Mouse (Mus musculus) hindbrain, embryonic 11.5 days (tissue): ENCODE measurements around the gene Olfr17. TPM values are rescaled to one million over a fixed set of nuclear protein-coding genes. Genes with fewer than 3 reads are reported as not detected.
"Not testable (repeated sequence)": the region's sequence is repeated elsewhere in the genome, so short reads cannot be mapped to it uniquely, and the experiment has no call there.

Source experiments
- ATAC-seq: fragments of 200-750 bp; cut with Nextera tagmentation; 2 replicates; pipeline ENCODE4 v1.8.0; 2017; ENCODE audit warnings: mild to moderate bottlenecking, moderate TSS enrichment, moderate library complexity; ENCODE audit not compliant: low FRiP score
- DNase-seq: peaks from one replicate; pipeline ENCODE4 v3.0.0-alpha.2; 2015; ENCODE audit warnings: low spot score
- H3K27ac ChIP-seq: fragments of 300-500 bp; sonication (generic); 2 replicates; pipeline ENCODE4 v1.5.1; 2014; ENCODE audit warnings: mild to moderate bottlenecking, low read depth, low read length
- H3K27me3 ChIP-seq: fragments of 300-500 bp; sonication (generic); 2 replicates; pipeline ENCODE4 v1.6.1; 2014; ENCODE audit warnings: mild to moderate bottlenecking, low read length, moderate library complexity, mixed read lengths; ENCODE audit not compliant: control insufficient read depth, insufficient read depth
- H3K36me3 ChIP-seq: fragments of 300-500 bp; sonication (generic); 2 replicates; pipeline ENCODE4 v1.6.1; 2014; ENCODE audit warnings: mild to moderate bottlenecking, low read length, moderate library complexity, mixed read lengths; ENCODE audit not compliant: control insufficient read depth, insufficient read depth
- H3K4me1 ChIP-seq: fragments of 300-500 bp; sonication (generic); replicated peaks from 2 replicates; pipeline ENCODE4 v1.6.1; 2014; ENCODE audit warnings: low read length, mixed read lengths; ENCODE audit not compliant: control insufficient read depth, insufficient read depth
- H3K4me2 ChIP-seq: fragments of 300-500 bp; sonication (generic); replicated peaks from 2 replicates; pipeline ENCODE4 v1.6.1; 2014; ENCODE audit warnings: mild to moderate bottlenecking, low read depth, low read length
- H3K4me3 ChIP-seq: fragments of 300-500 bp; sonication (generic); 2 replicates; pipeline ENCODE4 v1.5.1; 2014; ENCODE audit warnings: low read depth, low read length
- H3K9ac ChIP-seq: fragments of 300-500 bp; sonication (generic); 2 replicates; pipeline ENCODE4 v1.6.1; 2014; ENCODE audit warnings: low read depth, low read length
- H3K9me3 ChIP-seq: fragments of 300-500 bp; sonication (generic); 2 replicates; pipeline ENCODE4 v1.6.1; 2016; ENCODE audit warnings: low read length; ENCODE audit not compliant: control insufficient read depth
- WGBS: fragments of 180-500 bp; shearing (Covaris S2); extraction: QIAGEN DNeasy Blood & Tissue Kit; methylation state at CpG from one replicate; pipeline ENCODE4 v1.1.7; 2014; 5-methylcytosine and 5-hydroxymethylcytosine counted together
- polyA plus RNA-seq: library from polyadenylated mRNA; unstranded; fragments of >200 nt; fragmentation: Nextera tagmentation; extraction: Ambion mirVana; gene quantifications from 2 replicates; pipeline ENCODE4 v1.2.1, GENCODE M21; 2014

The Olfr17 gene
- polyA plus RNA-seq: not detected in 2 replicates

- ATAC-seq (no peak), DNase-seq (no peak)
- H3K9ac ChIP-seq: no peak within 1 kb of the TSS
- no peaks in the 10 kb centered on the region for H3K4me1 ChIP-seq
- H3K27me3 ChIP-seq: no peaks in the 10 kb centered on the region
- H3K36me3 ChIP-seq: no peaks in the 10 kb centered on the region
- no peaks in the 10 kb centered on the region for H3K9me3 ChIP-seq
- H3K4me2 ChIP-seq: no peak within 1 kb of the TSS
- H3K4me3 ChIP-seq: no peak within 1 kb of the TSS
- 51% methylated on average over 1 of the region's 1 CpGs for WGBS
- no peak within 1 kb of the TSS for H3K27ac ChIP-seq
Observed at GRCm38 (mm10) chr7:107092920-107093319, at the start of gene Olfr17. Gene Olfr17, plus strand, starts transcription at chr7:107093220.

- ATAC-seq (no peak), DNase-seq (no peak)
- Histone ChIP-seq H3K36me3 (no peaks in the 10 kb centered on the region), H3K4me3 (no peak overlapping the region), H3K4me1 (no peaks in the 10 kb centered on the region), H3K9me3 (no peaks in the 10 kb centered on the region), H3K27ac (no peak overlapping the region), H3K4me2 (no peak overlapping the region), H3K27me3 (no peaks in the 10 kb centered on the region), H3K9ac (no peak overlapping the region)
- 92% methylated on average over 1 of the region's 1 CpGs for WGBS
Observed at GRCm38 (mm10) chr7:107044407-107044806, 48.6 kb upstream of the Olfr17 start.

- ATAC-seq (peak; percentile 51; the same call in 1 of the 2 replicates), DNase-seq (peak; percentile 76)
- H3K4me1 ChIP-seq: no peaks in the 10 kb centered on the region
- 6% methylated on average over 5 of the region's 5 CpGs for WGBS
- H3K9ac ChIP-seq: no peak overlapping the region
- no peak overlapping the region for H3K27ac ChIP-seq
- H3K4me3 ChIP-seq: no peak overlapping the region
- H3K27me3 ChIP-seq: no peaks in the 10 kb centered on the region
- no peaks in the 10 kb centered on the region for H3K9me3 ChIP-seq
- H3K4me2 ChIP-seq: no peak overlapping the region
- no peaks in the 10 kb centered on the region for H3K36me3 ChIP-seq
Observed at GRCm38 (mm10) chr7:107045833-107046232, 47.2 kb upstream of the Olfr17 start.

- ATAC-seq: no peak
- 72% methylated on average over 3 of the region's 3 CpGs for WGBS
Observed at GRCm38 (mm10) chr7:107047578-107047977, 45.4 kb upstream of the Olfr17 start.

GRCm38 (mm10) chr7:107070681-107071080, 22.3 kb upstream of the Olfr17 start, which contains the start of gene Olfr714:
Gene Olfr714, plus strand, starts transcription at chr7:107070981.
- Histone ChIP-seq H3K4me2 (no peak within 1 kb of the TSS), H3K4me1 (no peaks in the 10 kb centered on the region), H3K4me3 (no peak within 1 kb of the TSS), H3K9ac (no peak within 1 kb of the TSS), H3K27ac (no peak within 1 kb of the TSS), H3K27me3 (no peaks in the 10 kb centered on the region), H3K9me3 (no peaks in the 10 kb centered on the region), H3K36me3 (no peaks in the 10 kb centered on the region)
- WGBS: 89% methylated on average over 2 of the region's 2 CpGs
- ATAC-seq: no peak
- no peak for DNase-seq

More at GRCm38 (mm10) chr7:107047578-107047977, 45.4 kb upstream of the Olfr17 start:
- no peak overlapping the region for H3K27ac ChIP-seq
- H3K4me1 ChIP-seq: no peaks in the 10 kb centered on the region
- H3K36me3 ChIP-seq: no peaks in the 10 kb centered on the region
- no peak overlapping the region for H3K4me3 ChIP-seq
- H3K27me3 ChIP-seq: no peaks in the 10 kb centered on the region
- no peaks in the 10 kb centered on the region for H3K9me3 ChIP-seq
- DNase-seq: no peak
- no peak overlapping the region for H3K4me2 ChIP-seq
- H3K9ac ChIP-seq: no peak overlapping the region

- not testable (repeated sequence) for ATAC-seq, H3K9ac ChIP-seq, H3K4me2 ChIP-seq, H3K27me3 ChIP-seq, H3K36me3 ChIP-seq, H3K27ac ChIP-seq, DNase-seq, H3K4me3 ChIP-seq, H3K9me3 ChIP-seq, H3K4me1 ChIP-seq
- 89% methylated on average over 1 of the region's 2 CpGs for WGBS
Observed at GRCm38 (mm10) chr7:107110269-107110668, 17.2 kb downstream of the Olfr17 start, which contains the start of gene Olfr715b. Gene Olfr715b, minus strand, starts transcription at chr7:107110369.

GRCm38 (mm10) chr7:107130983-107131382, 38.0 kb downstream of the Olfr17 start, which contains the start of gene Olfr715:
Gene Olfr715, minus strand, starts transcription at chr7:107131083.
- not testable (repeated sequence) for H3K9me3 ChIP-seq, H3K27ac ChIP-seq, H3K4me3 ChIP-seq, H3K4me1 ChIP-seq, ATAC-seq, H3K36me3 ChIP-seq, H3K4me2 ChIP-seq, DNase-seq, H3K9ac ChIP-seq, H3K27me3 ChIP-seq
- WGBS: 93% methylated on average over 2 of the region's 3 CpGs

- H3K4me1 ChIP-seq, H3K4me3 ChIP-seq, H3K36me3 ChIP-seq, DNase-seq, H3K27me3 ChIP-seq, H3K4me2 ChIP-seq, H3K27ac ChIP-seq, H3K9ac ChIP-seq, ATAC-seq, H3K9me3 ChIP-seq: not testable (repeated sequence)
- WGBS: 69% methylated on average over 2 of the region's 2 CpGs
Observed at GRCm38 (mm10) chr7:107138027-107138426, 45.0 kb downstream of the Olfr17 start, which contains the start of gene Olfr716. Gene Olfr716, plus strand, starts transcription at chr7:107138327.
